Mouse (Mus musculus) liver, postnatal 0 days (tissue): ENCODE results near the gene Daxx.

ENCODE experiments used
- CTCF ChIP-seq: sonication (generic); IDR thresholded peaks from 2 replicates; pipeline ENCODE4 v1.5.1; 2016; ENCODE audit warnings: antibody characterized with exemption, low read depth
- EP300 ChIP-seq: IDR thresholded peaks from 2 replicates; pipeline ENCODE4 v1.6.1; 2016; ENCODE audit warnings: antibody characterized with exemption, low read depth, mild to moderate bottlenecking

DNA sequence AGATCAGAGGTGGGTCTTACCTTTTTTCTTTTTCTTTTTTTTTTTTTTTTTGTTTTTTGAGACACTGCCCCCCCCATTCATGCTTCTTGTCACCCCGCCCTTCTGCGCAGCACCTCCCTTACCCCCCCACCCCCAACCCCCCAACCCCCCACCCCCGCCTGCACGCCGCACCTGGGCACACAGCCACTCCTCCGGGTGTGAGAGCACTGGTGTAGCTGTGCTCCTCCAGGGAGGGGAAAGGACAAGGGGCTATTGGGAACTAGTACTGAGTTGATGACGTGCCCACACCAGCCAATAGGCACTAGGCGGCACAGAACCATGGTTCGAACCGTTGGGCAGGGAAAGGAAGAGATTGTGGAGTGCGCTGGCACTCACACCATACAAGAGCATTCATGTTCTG is 34.8 kb upstream of the Daxx start:
- TF ChIP-seq EP300 = no peak
- TF ChIP-seq CTCF = no peak
